Mouse (Mus musculus) MEL (cell line): ENCODE results near the gene Gm5108.

Experiments
- BHLHE40 ChIP-seq: IDR thresholded peaks from 2 replicates; pipeline ENCODE4 v1.6.1; 2012; ENCODE audit warnings: low read depth, mild to moderate bottlenecking, inconsistent platforms, low read length, improper control_type of control experiment, borderline replicate concordance
- CTCF ChIP-seq, 3 experiments: IDR thresholded peaks in 2 of 3; conservative IDR thresholded peaks in 1 of 3; 2 replicates each; pipeline ENCODE4 v1.5.1; 2011 to 2012; ENCODE audit warnings: low read length in 3 of 3, low read depth in 2 of 3, mild to moderate bottlenecking in 2 of 3, improper control_type of control experiment in 1 of 3, inconsistent platforms in 1 of 3, mixed read lengths in 1 of 3, moderate library complexity in 1 of 3; ENCODE audit not compliant: control insufficient read depth in 1 of 3, insufficient read depth in 1 of 3, poor library complexity in 1 of 3, severe bottlenecking in 1 of 3
- EP300 ChIP-seq, 2 experiments: IDR thresholded peaks; 2 replicates each; pipeline ENCODE4 v1.6.1; 2011; ENCODE audit warnings: improper control_type of control experiment in 2 of 2, low read length in 2 of 2, low read depth in 1 of 2, mild to moderate bottlenecking in 1 of 2
- HCFC1 ChIP-seq: IDR thresholded peaks from 2 replicates; pipeline ENCODE4 v1.6.1; 2012; ENCODE audit warnings: low read depth, mild to moderate bottlenecking, inconsistent platforms, low read length, improper control_type of control experiment, moderate library complexity
- KAT2A ChIP-seq: conservative IDR thresholded peaks from 2 replicates; pipeline ENCODE4 v1.6.1; 2012; ENCODE audit warnings: low read depth, low read length, improper control_type of control experiment, inconsistent platforms
- MAX ChIP-seq: IDR thresholded peaks from 2 replicates; pipeline ENCODE4 v1.6.1; 2011; ENCODE audit warnings: low read length, improper control_type of control experiment
- POLR2A ChIP-seq, 2 experiments: IDR thresholded peaks; 2 replicates each; pipeline ENCODE4 v1.6.1; 2011 to 2012; ENCODE audit warnings: low read length in 2 of 2, mild to moderate bottlenecking in 2 of 2, control low read depth in 1 of 2, improper control_type of control experiment in 1 of 2, low read depth in 1 of 2, moderate library complexity in 1 of 2; ENCODE audit not compliant: control insufficient read depth in 1 of 2, insufficient read depth in 1 of 2, poor library complexity in 1 of 2
- POLR2AphosphoS2 ChIP-seq: IDR thresholded peaks from 2 replicates; pipeline ENCODE4 v1.6.1; 2011; ENCODE audit warnings: low read length, improper control_type of control experiment
- POLR2AphosphoS5 ChIP-seq: IDR thresholded peaks from 2 replicates; pipeline ENCODE4 v1.6.1; 2012; ENCODE audit warnings: low read depth, borderline replicate concordance, mild to moderate bottlenecking, inconsistent platforms, low read length, moderate library complexity, mixed read lengths
- UBTF ChIP-seq: IDR thresholded peaks from 2 replicates; pipeline ENCODE4 v1.6.1; 2012; ENCODE audit warnings: low read depth, mild to moderate bottlenecking, inconsistent platforms, low read length, improper control_type of control experiment, moderate library complexity, borderline replicate concordance; ENCODE audit not compliant: insufficient read depth
- USF1 ChIP-seq: IDR thresholded peaks from 2 replicates; pipeline ENCODE4 v1.6.1; 2014; ENCODE audit warnings: low read depth, mild to moderate bottlenecking, inconsistent platforms, low read length, improper control_type of control experiment, moderate library complexity

- no peak for TF ChIP-seq UBTF
- TF ChIP-seq CTCF (IDR thresholded peaks at IDR 0.05 in 2 of 3, conservative IDR thresholded peaks at IDR 0.05 in 1 of 3; ENCODE audit: control insufficient read depth in 1 of 3, insufficient read depth in 1 of 3, low read depth in 2 of 3, low read length in 3 of 3, poor library complexity in 1 of 3, severe bottlenecking in 1 of 3), result no peak
- TF ChIP-seq EP300 (IDR thresholded peaks at IDR 0.05; ENCODE audit: low read depth in 1 of 2, low read length in 2 of 2), result no peak
- no peak for TF ChIP-seq BHLHE40
- TF ChIP-seq POLR2A (IDR thresholded peaks at IDR 0.05; ENCODE audit: control insufficient read depth in 1 of 2, insufficient read depth in 1 of 2, low read depth in 1 of 2, low read length in 2 of 2, poor library complexity in 1 of 2), result no peak
- no peak for TF ChIP-seq POLR2AphosphoS2
- TF ChIP-seq KAT2A, result no peak
- TF ChIP-seq USF1, result no peak
- no peak for TF ChIP-seq HCFC1
- TF ChIP-seq MAX, result no peak
- no peak for TF ChIP-seq POLR2AphosphoS5
These were observed 28.1 kb downstream of the Gm5108 start for GRCm38 (mm10) chr5:67969536-67969935.
